10 mouse cellular contexts compared by ENCODE assay signal in the genomic region with DNA sequence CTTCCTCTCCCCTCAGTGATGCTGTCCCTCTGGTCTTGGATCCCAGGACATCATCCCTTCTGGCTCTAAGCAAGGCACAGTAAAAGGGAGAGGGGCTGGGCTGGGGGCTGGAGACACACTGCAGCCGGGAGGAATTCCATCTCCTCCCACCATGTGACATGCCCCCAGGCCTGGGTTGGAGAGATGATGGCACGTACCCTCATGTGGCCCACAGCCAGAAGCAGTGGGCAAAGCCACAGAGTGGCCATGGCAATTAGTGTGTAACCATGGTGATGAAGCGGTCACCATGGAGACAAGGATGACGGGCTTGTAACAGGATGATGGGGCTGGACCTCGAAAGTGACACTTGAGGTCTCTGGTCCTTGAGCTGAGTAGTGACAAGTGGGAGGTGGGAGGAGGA. TPM values are rescaled to one million over a fixed set of nuclear protein-coding genes. Genes with fewer than 3 reads are reported as not detected.
DNase-seq lines count a peak whose midpoint lies in the region; ATAC-seq lines count a peak whose summit lies in the region.
"Had no signal": no experiment of that assay in that cellular context is flagged by ENCODE, and none has a peak within 500 bp of the region (broad histone marks: within the 10 kb centered on the region; RNA-seq: fewer than 3 reads in every experiment).

No protein-coding gene starts in this region.

- no peaks in the 10 kb centered on the region for H3K9me3 ChIP-seq in hindbrain, embryonic 11.5 days (ENCODE audit: control insufficient read depth, low read length)
- H3K9me3 ChIP-seq in neural tube, embryonic 14.5 days (ENCODE audit: control insufficient read depth, low read length), result no peaks in the 10 kb centered on the region

- H3K4me2 ChIP-seq in hindbrain, embryonic 11.5 days (replicated peaks; ENCODE audit: low read depth, low read length), result no peak overlapping the region
- H3K4me2 ChIP-seq in neural tube, embryonic 14.5 days (ENCODE audit: low read depth, low read length), result no peak overlapping the region

- peak; percentile 94 for DNase-seq in left cerebral cortex, postnatal 4 days
- no peak for DNase-seq in left cerebral cortex, adult 18-20 months (ENCODE audit: low spot score in 2 of 2)
- peak; percentile 15 for DNase-seq in embryo, embryonic 9.5 days (ENCODE audit: extremely low spot score)
- peak; percentile 82 for DNase-seq in hindbrain, embryonic 11.5 days (ENCODE audit: low spot score)
- DNase-seq in thymus, postnatal 0 days (ENCODE audit: low spot score), result no peak
- no peak for DNase-seq in left cerebral cortex, postnatal 36 days (ENCODE audit: low spot score in 2 of 2)
- DNase-seq: lung, postnatal 14 days had no signal

- intact Hi-C loops in left cerebral cortex, postnatal 4 days (cut with DNase I), result no loop called here
- intact Hi-C loops in left cerebral cortex, postnatal 36 days (cut with DNase I), result loop anchor here (5.0 kb wide), 1 partner anchor 36 kb away; no protein-coding TSS in a partner anchor

- no peaks in the 10 kb centered on the region for H3K27me3 ChIP-seq in hindbrain, embryonic 11.5 days (ENCODE audit: control insufficient read depth, insufficient read depth, low read length)
- H3K27me3 ChIP-seq in neural tube, embryonic 14.5 days (ENCODE audit: control insufficient read depth, insufficient read depth, low read length), result no peaks in the 10 kb centered on the region

- H3K4me1 ChIP-seq in hindbrain, embryonic 11.5 days (replicated peaks; ENCODE audit: control insufficient read depth, insufficient read depth, low read length), result peaks cover 16% of the 10 kb centered on the region
- peaks cover 16% of the 10 kb centered on the region for H3K4me1 ChIP-seq in neural tube, embryonic 14.5 days (ENCODE audit: control insufficient read depth, insufficient read depth, low read length)

- no peak overlapping the region for H3K9ac ChIP-seq in hindbrain, embryonic 11.5 days (ENCODE audit: low read depth, low read length)
- H3K9ac ChIP-seq in neural tube, embryonic 14.5 days (replicated peaks; ENCODE audit: low read depth, low read length), result no peak overlapping the region

- peak; percentile 68 for ATAC-seq in hindbrain, embryonic 11.5 days (ENCODE audit: low FRiP score)
- ATAC-seq in neural tube, embryonic 14.5 days (ENCODE audit: low read depth), result peak; percentile 65

- peaks cover 5% of the 10 kb centered on the region; the same call in 1 of the 2 replicates for H3K36me3 ChIP-seq in hindbrain, embryonic 11.5 days (ENCODE audit: control insufficient read depth, insufficient read depth, low read length)
- H3K36me3 ChIP-seq in neural tube, embryonic 14.5 days (ENCODE audit: control insufficient read depth, insufficient read depth, low read length), result peaks cover 23% of the 10 kb centered on the region

- no peak overlapping the region for H3K4me3 ChIP-seq in hindbrain, embryonic 11.5 days (ENCODE audit: low read depth, low read length)
- H3K4me3 ChIP-seq in neural tube, embryonic 14.5 days (ENCODE audit: low read depth, low read length), result no peak overlapping the region

- 50% methylated on average over 5 of the region's 5 CpGs for WGBS in hindbrain, embryonic 11.5 days
- WGBS in neural tube, embryonic 14.5 days, result 29% methylated on average over 5 of the region's 5 CpGs

- H3K27ac ChIP-seq in hindbrain, embryonic 11.5 days (ENCODE audit: low read depth, low read length), result peak overlapping the region; percentile 45; the same call in 1 of the 2 replicates
- no peak overlapping the region for H3K27ac ChIP-seq in neural tube, embryonic 14.5 days (ENCODE audit: low read depth, low read length)

RNA-seq across cellular contexts. Expression of a gene that starts 13.6 kb away (rescaled TPM):
- not detected for total RNA-seq in left cerebral cortex, postnatal 4 days (2021)
- total RNA-seq in left cerebral cortex, adult 18-20 months (2021), result not detected
- not detected in 2 replicates for polyA plus RNA-seq in hindbrain, embryonic 11.5 days (2014; fragmentation: Nextera tagmentation; extraction: Ambion mirVana)
- polyA plus RNA-seq in neural tube, embryonic 14.5 days (2014; fragmentation: Nextera tagmentation; extraction: Ambion mirVana), result not detected in 2 replicates
- polyA plus RNA-seq in thymus, postnatal 0 days (2015; fragmentation: Nextera tagmentation; extraction: Ambion mirVana), result 0.07 TPM in 1 of 2 replicates, not detected in the other
- total RNA-seq in left cerebral cortex, postnatal 36 days (2021), result under 1 TPM in 1 of 2 experiments, not detected in 1; 0.27 TPM
- polyA plus RNA-seq: embryonic facial prominence, embryonic 14.5 days; spleen, adult 2 months had no signal

RNA-seq across cellular contexts. Expression of a gene that starts 48.4 kb away (rescaled TPM):
- 100 to 1,000 TPM; 132 to 141 TPM for total RNA-seq in left cerebral cortex, postnatal 4 days (2021)
- 10 to 100 TPM; 59.0 to 67.4 TPM for total RNA-seq in left cerebral cortex, adult 18-20 months (2021)
- 36.0 and 36.3 TPM in 2 replicates for polyA plus RNA-seq in hindbrain, embryonic 11.5 days (2014; fragmentation: Nextera tagmentation; extraction: Ambion mirVana)
- polyA plus RNA-seq in neural tube, embryonic 14.5 days (2014; fragmentation: Nextera tagmentation; extraction: Ambion mirVana), result 38.8 and 45.5 TPM in 2 replicates
- 3.0 and 3.3 TPM in 2 replicates for polyA plus RNA-seq in thymus, postnatal 0 days (2015; fragmentation: Nextera tagmentation; extraction: Ambion mirVana)
- total RNA-seq in left cerebral cortex, postnatal 36 days (2021), result 10 to 100 TPM; 74.9 to 86.3 TPM

Comparison
In these comparisons a context has a peak if more than half of its experiments do, and no peak if none do; other contexts are left out.
1. DNase-seq: peak in left cerebral cortex, postnatal 4 days (single experiment), embryo, embryonic 9.5 days (single experiment) and hindbrain, embryonic 11.5 days (single experiment); none in left cerebral cortex, adult 18-20 months (0 of 2), thymus, postnatal 0 days (single experiment) and left cerebral cortex, postnatal 36 days (0 of 2).